Mouse (Mus musculus) adrenal gland, postnatal 0 days (tissue): Measurements from ENCODE around the gene Scn9a. TPM values are rescaled to one million over a fixed set of nuclear protein-coding genes. Genes with fewer than 3 reads are reported as not detected.

Experiments used
- polyA plus RNA-seq: library from polyadenylated mRNA; unstranded; fragments of >200 nt; fragmentation: Nextera tagmentation; extraction: Ambion mirVana; gene quantifications from 2 replicates; pipeline ENCODE4 v1.2.1, GENCODE M21; 2015

The Scn9a gene
- polyA plus RNA-seq: 3.9 and 9.0 TPM in 2 replicates

GRCm38 (mm10) chr2:66634580-66635359 lies at the start of gene Scn9a:
Gene Scn9a (minus strand): TSS chr2:66634962.

GRCm38 (mm10) chr2:66440711-66441110 lies 194.1 kb downstream of the Scn9a start, which contains the start of gene Scn1a:
Gene Scn1a (minus strand): TSS chr2:66440840.

Other genes starting within 250 kb of the Scn9a start
- gene Scn1a, start 194.1 kb downstream of the Scn9a start, polyA plus RNA-seq: 0.15 and 0.33 TPM in 2 replicates
- gene Scn7a, start 150.0 kb upstream of the Scn9a start, polyA plus RNA-seq: 1.8 TPM in 2 replicates